In genomic region chr9:70219295-70219931, GRCm38 (mm10) we compare ENCODE assay signal across 21 mouse cellular contexts. TPM values are rescaled to one million over a fixed set of nuclear protein-coding genes. Genes with fewer than 3 reads are reported as not detected.
DNase-seq lines count a peak whose midpoint lies in the region; ATAC-seq lines count a peak whose summit lies in the region.
"Had no signal": no experiment of that assay in that cellular context is flagged by ENCODE, and none has a peak within 500 bp of the region (broad histone marks: within the 10 kb centered on the region; RNA-seq: fewer than 3 reads in every experiment).

No protein-coding gene starts in this region.

- H3K4me1 ChIP-seq in midbrain, embryonic 11.5 days (ENCODE audit: control insufficient read depth, insufficient read depth, low read length): no peaks in the 10 kb centered on the region
- no peaks in the 10 kb centered on the region for H3K4me1 ChIP-seq in midbrain, embryonic 15.5 days
- peaks cover 11% of the 10 kb centered on the region; the same call in 1 of the 2 replicates for H3K4me1 ChIP-seq in intestine, embryonic 16.5 days (ENCODE audit: control insufficient read depth, insufficient read depth, low read length)
- no peaks in the 10 kb centered on the region for H3K4me1 ChIP-seq in forebrain, embryonic 13.5 days
- H3K4me1 ChIP-seq: forebrain, embryonic 12.5 days; hindbrain, embryonic 13.5 days had no signal

- ATAC-seq in midbrain, embryonic 11.5 days (ENCODE audit: low FRiP score): no peak
- ATAC-seq in midbrain, embryonic 15.5 days (replicated peaks): no peak
- peak; percentile 96 for ATAC-seq in intestine, embryonic 16.5 days
- ATAC-seq in forebrain, embryonic 13.5 days: no peak
- ATAC-seq: activated CD4-positive, CD25-positive, alpha-beta regulatory T cell, adult 4 months; forebrain, postnatal 0 days; hindbrain, postnatal 0 days had no signal

- peak; percentile 75 for DNase-seq in midbrain, embryonic 11.5 days (ENCODE audit: low spot score, missing footprints)
- peak; percentile 25 for DNase-seq in Muller cell, postnatal 12 days (ENCODE audit: inconsistent ontology term)
- no peak for DNase-seq in cerebellum, postnatal 14 days
- no peak for DNase-seq in layer of hippocampus, postnatal 25 days (ENCODE audit: extremely low spot score in 1 of 2, low spot score in 1 of 2)
- DNase-seq: adrenal gland, postnatal 14 days; cerebellum, adult 11-12 months; cerebellum, adult 9-10 months; cerebellum, postnatal 36 days; forebrain, postnatal 0 days; gastrocnemius, postnatal 14 days; heart, adult 11 months; heart, postnatal 10 days had no signal

- no peak overlapping the region for H3K4me3 ChIP-seq in midbrain, embryonic 11.5 days (ENCODE audit: low read depth, low read length)
- H3K4me3 ChIP-seq in midbrain, embryonic 15.5 days: no peak overlapping the region
- H3K4me3 ChIP-seq in intestine, embryonic 16.5 days (ENCODE audit: low read length): no peak overlapping the region
- H3K4me3 ChIP-seq in forebrain, embryonic 13.5 days: no peak overlapping the region
- H3K4me3 ChIP-seq: embryonic facial prominence, embryonic 13.5 days; forebrain, embryonic 12.5 days; hindbrain, embryonic 13.5 days had no signal

- no peaks in the 10 kb centered on the region for H3K36me3 ChIP-seq in midbrain, embryonic 11.5 days (ENCODE audit: control insufficient read depth, insufficient read depth, low read length)
- no peaks in the 10 kb centered on the region for H3K36me3 ChIP-seq in midbrain, embryonic 15.5 days (replicated peaks)
- H3K36me3 ChIP-seq in intestine, embryonic 16.5 days (ENCODE audit: control insufficient read depth, insufficient read depth, low read length): no peaks in the 10 kb centered on the region
- no peaks in the 10 kb centered on the region for H3K36me3 ChIP-seq in forebrain, embryonic 13.5 days (ENCODE audit: poor library complexity, severe bottlenecking)
- H3K36me3 ChIP-seq: embryonic facial prominence, embryonic 13.5 days; forebrain, embryonic 12.5 days; G1E; hindbrain, embryonic 13.5 days had no signal

- WGBS in midbrain, embryonic 11.5 days: 77% methylated on average over 6 of the region's 6 CpGs
- WGBS in midbrain, embryonic 15.5 days: 77% methylated on average over 6 of the region's 6 CpGs
- WGBS in intestine, embryonic 16.5 days: 61% methylated on average over 6 of the region's 6 CpGs
- WGBS in forebrain, embryonic 13.5 days: 70% methylated on average over 6 of the region's 6 CpGs

- H3K9me3 ChIP-seq in midbrain, embryonic 11.5 days (ENCODE audit: control insufficient read depth, low read length): no peaks in the 10 kb centered on the region
- no peaks in the 10 kb centered on the region for H3K9me3 ChIP-seq in midbrain, embryonic 15.5 days
- H3K9me3 ChIP-seq in intestine, embryonic 16.5 days (ENCODE audit: control insufficient read depth, low read length): no peaks in the 10 kb centered on the region
- no peaks in the 10 kb centered on the region for H3K9me3 ChIP-seq in forebrain, embryonic 13.5 days (replicated peaks)
- H3K9me3 ChIP-seq: embryonic facial prominence, embryonic 13.5 days; forebrain, embryonic 12.5 days; G1E; hindbrain, embryonic 13.5 days had no signal

- no peak overlapping the region for H3K27ac ChIP-seq in midbrain, embryonic 11.5 days (ENCODE audit: low read depth, low read length)
- no peak overlapping the region for H3K27ac ChIP-seq in midbrain, embryonic 15.5 days
- H3K27ac ChIP-seq in intestine, embryonic 16.5 days (ENCODE audit: low read length): peak overlapping the region; percentile 0; the same call in 1 of the 2 replicates
- no peak overlapping the region for H3K27ac ChIP-seq in forebrain, embryonic 13.5 days
- H3K27ac ChIP-seq: embryonic facial prominence, embryonic 13.5 days; forebrain, embryonic 12.5 days; hindbrain, embryonic 13.5 days; hindbrain, postnatal 0 days had no signal

- H3K9ac ChIP-seq in midbrain, embryonic 11.5 days (ENCODE audit: low read length): no peak overlapping the region
- H3K9ac ChIP-seq in midbrain, embryonic 15.5 days: no peak overlapping the region
- no peak overlapping the region for H3K9ac ChIP-seq in intestine, embryonic 16.5 days (ENCODE audit: low read depth, low read length)
- H3K9ac ChIP-seq in forebrain, embryonic 13.5 days: no peak overlapping the region
- H3K9ac ChIP-seq: embryonic facial prominence, embryonic 13.5 days; forebrain, embryonic 12.5 days; forebrain, postnatal 0 days; hindbrain, embryonic 13.5 days had no signal

- no peaks in the 10 kb centered on the region for H3K27me3 ChIP-seq in midbrain, embryonic 11.5 days (ENCODE audit: control insufficient read depth, insufficient read depth, low read length)
- H3K27me3 ChIP-seq in midbrain, embryonic 15.5 days (replicated peaks): no peaks in the 10 kb centered on the region
- no peaks in the 10 kb centered on the region for H3K27me3 ChIP-seq in intestine, embryonic 16.5 days (replicated peaks; ENCODE audit: control insufficient read depth, insufficient read depth, low read length)
- H3K27me3 ChIP-seq in forebrain, embryonic 13.5 days: no peaks in the 10 kb centered on the region
- H3K27me3 ChIP-seq: embryonic facial prominence, embryonic 13.5 days; forebrain, embryonic 12.5 days; hindbrain, embryonic 13.5 days had no signal

- no peak overlapping the region for H3K4me2 ChIP-seq in midbrain, embryonic 11.5 days
- no peak overlapping the region for H3K4me2 ChIP-seq in midbrain, embryonic 15.5 days
- H3K4me2 ChIP-seq in intestine, embryonic 16.5 days (ENCODE audit: low read depth, low read length): 0 out of 2 replicates have a peak overlapping the region, but pooled peaks have one; percentile 10
- H3K4me2 ChIP-seq in forebrain, embryonic 13.5 days: no peak overlapping the region
- H3K4me2 ChIP-seq: embryonic facial prominence, embryonic 13.5 days; forebrain, embryonic 12.5 days; hindbrain, embryonic 13.5 days had no signal

RNA-seq across cellular contexts. Expression of gene Myo1e, which starts 12.3 kb away (rescaled TPM):
- 9.5 and 9.7 TPM in 2 replicates for polyA plus RNA-seq in midbrain, embryonic 11.5 days (2014; fragmentation: Nextera tagmentation; extraction: Ambion mirVana)
- 5.3 and 6.1 TPM in 2 replicates for polyA plus RNA-seq in midbrain, embryonic 15.5 days (2015; fragmentation: Nextera tagmentation; extraction: Ambion mirVana)
- polyA plus RNA-seq in intestine, embryonic 16.5 days (2015; fragmentation: Nextera tagmentation; extraction: Ambion mirVana): 18.2 and 19.5 TPM in 2 replicates
- total RNA-seq in layer of hippocampus, postnatal 25 days (2021): 1 to 10 TPM; 8.9 TPM
- polyA plus RNA-seq in forebrain, embryonic 13.5 days (2015; fragmentation: Nextera tagmentation; extraction: Ambion mirVana): 5.1 and 6.9 TPM in 2 replicates

Comparison
In these comparisons a context has a peak if more than half of its experiments do, and no peak if none do; other contexts are left out.
1. DNase-seq: peak in midbrain, embryonic 11.5 days (single experiment) and Muller cell, postnatal 12 days (single experiment); none in cerebellum, postnatal 14 days (0 of 2) and layer of hippocampus, postnatal 25 days (0 of 2).